Mouse (Mus musculus): ENCODE data around the gene Erc1. TPM values are rescaled to one million over a fixed set of nuclear protein-coding genes. Genes with fewer than 3 reads are reported as not detected.

Gene Erc1
- polyA plus RNA-seq, 1 experiment from 2014 or later, result 4.0 TPM

DNA sequence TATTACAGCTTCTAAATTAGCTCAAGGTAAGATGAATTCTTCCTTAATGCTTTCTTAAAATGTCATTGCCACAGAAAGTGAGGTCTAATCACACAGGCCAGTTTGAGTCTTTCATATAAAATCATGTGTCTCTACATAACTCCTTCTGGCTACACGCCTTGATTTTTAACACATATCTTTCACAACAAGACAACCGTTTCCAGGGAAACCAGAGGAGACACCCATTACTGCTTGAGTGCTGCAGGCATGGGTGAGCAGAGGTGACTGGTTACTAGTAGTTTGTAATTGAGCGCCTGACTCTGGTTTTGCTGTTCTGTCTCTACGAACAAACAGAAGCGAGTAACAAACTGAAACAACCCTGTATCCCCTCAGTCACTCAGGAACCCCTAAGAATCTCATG lies 51.7 kb downstream of the Erc1 start:
- ATAC-seq (no peak), DNase-seq (no peak)
- Histone ChIP-seq H3K9ac (replicated peaks) (no peak overlapping the region), H3K27ac (ENCODE audit: low read depth) (no peak overlapping the region), H3K36me3 (replicated peaks; ENCODE audit: insufficient read depth, low read length) (0 out of 2 replicates have a peak, but pooled peaks cover 3% of the 10 kb centered on the region), H3K4me1 (ENCODE audit: insufficient read depth) (no peaks in the 10 kb centered on the region), H3K4me3 (ENCODE audit: low read depth, low read length) (no peak overlapping the region), H3K27me3 (ENCODE audit: insufficient read depth, low read length) (no peaks in the 10 kb centered on the region), H3K4me2 (ENCODE audit: low read depth, low read length) (no peak overlapping the region), H3K9me3 (ENCODE audit: low read length) (no peaks in the 10 kb centered on the region)
- no peak for TF ChIP-seq EP300 (IDR thresholded peaks at IDR 0.05; ENCODE audit: low read depth)
- TF ChIP-seq CTCF (IDR thresholded peaks at IDR 0.05; ENCODE audit: low read depth), result no peak
- 79% methylated on average over 5 of the region's 5 CpGs for WGBS (ENCODE audit: insufficient replicate concordance)

- Histone ChIP-seq H3K4me1 (ENCODE audit: insufficient read depth) (no peaks in the 10 kb centered on the region), H3K36me3 (replicated peaks; ENCODE audit: insufficient read depth, low read length) (0 out of 2 replicates have a peak, but pooled peaks cover 3% of the 10 kb centered on the region), H3K27ac (ENCODE audit: low read depth) (no peak overlapping the region), H3K9ac (replicated peaks) (no peak overlapping the region), H3K4me2 (ENCODE audit: low read depth, low read length) (no peak overlapping the region), H3K4me3 (ENCODE audit: low read depth, low read length) (no peak overlapping the region), H3K27me3 (ENCODE audit: insufficient read depth, low read length) (no peaks in the 10 kb centered on the region), H3K9me3 (ENCODE audit: low read length) (no peaks in the 10 kb centered on the region)
- DNase-seq (peak; percentile 62), ATAC-seq (no peak)
- TF ChIP-seq CTCF (IDR thresholded peaks at IDR 0.05; ENCODE audit: low read depth), result peak; percentile 86
- TF ChIP-seq EP300 (IDR thresholded peaks at IDR 0.05; ENCODE audit: low read depth), result no peak
- 44% methylated on average over 2 of the region's 2 CpGs for WGBS (ENCODE audit: insufficient replicate concordance)
Measured at GRCm38 (mm10) chr6:119792562-119792961, 55.4 kb downstream of the Erc1 start.

DNA sequence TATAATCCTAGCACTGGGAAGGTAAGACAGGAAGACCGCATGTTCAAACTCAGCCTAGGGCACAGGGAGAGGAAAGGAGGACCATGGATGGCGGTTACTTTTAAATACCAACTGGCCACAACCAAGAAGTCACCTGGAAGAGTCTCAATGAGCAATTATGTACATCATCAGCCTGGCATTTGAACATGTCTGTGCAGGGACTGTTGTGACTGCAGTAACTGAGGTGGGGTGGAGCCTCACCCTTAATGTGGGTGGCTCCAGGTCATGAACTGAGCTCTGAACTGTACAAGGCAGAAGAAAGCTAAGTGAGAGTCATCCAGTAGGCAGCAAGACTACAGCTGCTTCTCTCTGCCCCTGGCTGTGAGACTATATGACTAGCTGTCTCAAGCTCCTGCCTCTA lies 65.6 kb downstream of the Erc1 start:
- TF ChIP-seq EP300 (IDR thresholded peaks at IDR 0.05; ENCODE audit: low read depth), result no peak
- TF ChIP-seq CTCF (IDR thresholded peaks at IDR 0.05; ENCODE audit: low read depth), result no peak
- Histone ChIP-seq H3K4me1 (ENCODE audit: insufficient read depth) (no peaks in the 10 kb centered on the region), H3K27me3 (ENCODE audit: insufficient read depth, low read length) (no peaks in the 10 kb centered on the region), H3K27ac (ENCODE audit: low read depth) (no peak overlapping the region), H3K9me3 (ENCODE audit: low read length) (no peaks in the 10 kb centered on the region), H3K9ac (replicated peaks) (no peak overlapping the region), H3K36me3 (replicated peaks; ENCODE audit: insufficient read depth, low read length) (no peaks in the 10 kb centered on the region), H3K4me2 (ENCODE audit: low read depth, low read length) (no peak overlapping the region), H3K4me3 (ENCODE audit: low read depth, low read length) (no peak overlapping the region)
- ATAC-seq (no peak), DNase-seq (no peak)
- WGBS (ENCODE audit: insufficient replicate concordance), result 80% methylated on average over 2 of the region's 2 CpGs

- TF ChIP-seq EP300 (IDR thresholded peaks at IDR 0.05; ENCODE audit: low read depth), result no peak
- no peak for TF ChIP-seq CTCF (IDR thresholded peaks at IDR 0.05; ENCODE audit: low read depth)
- ATAC-seq, result no peak
- 69% methylated on average over 3 of the region's 3 CpGs for WGBS (ENCODE audit: insufficient replicate concordance)
Measured at GRCm38 (mm10) chr6:119781109-119781508, 66.9 kb downstream of the Erc1 start.

GRCm38 (mm10) chr6:119768778-119769177 lies 79.2 kb downstream of the Erc1 start:
- no peak for TF ChIP-seq EP300 (IDR thresholded peaks at IDR 0.05; ENCODE audit: low read depth)
- TF ChIP-seq CTCF (IDR thresholded peaks at IDR 0.05; ENCODE audit: low read depth), result no peak
- DNase-seq (no peak), ATAC-seq (no peak)
- Histone ChIP-seq H3K27ac (ENCODE audit: low read depth) (no peak overlapping the region), H3K4me1 (ENCODE audit: insufficient read depth) (no peaks in the 10 kb centered on the region), H3K27me3 (ENCODE audit: insufficient read depth, low read length) (no peaks in the 10 kb centered on the region), H3K4me3 (ENCODE audit: low read depth, low read length) (no peak overlapping the region), H3K36me3 (replicated peaks; ENCODE audit: insufficient read depth, low read length) (no peaks in the 10 kb centered on the region), H3K9ac (replicated peaks) (no peak overlapping the region), H3K9me3 (ENCODE audit: low read length) (no peaks in the 10 kb centered on the region), H3K4me2 (ENCODE audit: low read depth, low read length) (no peak overlapping the region)
- WGBS (ENCODE audit: insufficient replicate concordance), result 52% methylated on average over 1 of the region's 1 CpGs

More at GRCm38 (mm10) chr6:119781109-119781508, 66.9 kb downstream of the Erc1 start:
- Histone ChIP-seq H3K9me3 (ENCODE audit: low read length) (no peaks in the 10 kb centered on the region), H3K36me3 (replicated peaks; ENCODE audit: insufficient read depth, low read length) (no peaks in the 10 kb centered on the region), H3K4me2 (ENCODE audit: low read depth, low read length) (no peak overlapping the region), H3K4me1 (ENCODE audit: insufficient read depth) (no peaks in the 10 kb centered on the region), H3K4me3 (ENCODE audit: low read depth, low read length) (no peak overlapping the region), H3K9ac (replicated peaks) (no peak overlapping the region), H3K27me3 (ENCODE audit: insufficient read depth, low read length) (no peaks in the 10 kb centered on the region), H3K27ac (ENCODE audit: low read depth) (no peak overlapping the region)
- no peak for DNase-seq

- ATAC-seq, result no peak
- Histone ChIP-seq H3K4me3 (ENCODE audit: low read depth, low read length) (no peak overlapping the region), H3K4me1 (ENCODE audit: insufficient read depth) (no peaks in the 10 kb centered on the region), H3K9ac (replicated peaks) (no peak overlapping the region), H3K27me3 (ENCODE audit: insufficient read depth, low read length) (no peaks in the 10 kb centered on the region), H3K4me2 (ENCODE audit: low read depth, low read length) (no peak overlapping the region), H3K27ac (ENCODE audit: low read depth) (no peak overlapping the region), H3K36me3 (replicated peaks; ENCODE audit: insufficient read depth, low read length) (no peaks in the 10 kb centered on the region), H3K9me3 (ENCODE audit: low read length) (no peaks in the 10 kb centered on the region)
- 84% methylated on average over 3 of the region's 3 CpGs for WGBS (ENCODE audit: insufficient replicate concordance)
- TF ChIP-seq EP300 (IDR thresholded peaks at IDR 0.05; ENCODE audit: low read depth) (no peak), CTCF (IDR thresholded peaks at IDR 0.05; ENCODE audit: low read depth) (no peak)
- no peak for DNase-seq
Measured at GRCm38 (mm10) chr6:119764355-119764754, 83.6 kb downstream of the Erc1 start.

GRCm38 (mm10) chr6:119759866-119760265 lies 88.1 kb downstream of the Erc1 start:
- Histone ChIP-seq H3K9ac (replicated peaks) (no peak overlapping the region), H3K27ac (ENCODE audit: low read depth) (no peak overlapping the region), H3K4me2 (ENCODE audit: low read depth, low read length) (no peak overlapping the region), H3K9me3 (ENCODE audit: low read length) (no peaks in the 10 kb centered on the region), H3K4me1 (ENCODE audit: insufficient read depth) (no peaks in the 10 kb centered on the region), H3K4me3 (ENCODE audit: low read depth, low read length) (no peak overlapping the region), H3K27me3 (ENCODE audit: insufficient read depth, low read length) (no peaks in the 10 kb centered on the region), H3K36me3 (replicated peaks; ENCODE audit: insufficient read depth, low read length) (no peaks in the 10 kb centered on the region)
- no peak for DNase-seq
- 52% methylated on average over 3 of the region's 3 CpGs for WGBS (ENCODE audit: insufficient replicate concordance)
- TF ChIP-seq CTCF (IDR thresholded peaks at IDR 0.05; ENCODE audit: low read depth), result no peak
- peak; percentile 25; the same call in 1 of the 2 replicates for TF ChIP-seq EP300 (IDR thresholded peaks at IDR 0.05; ENCODE audit: low read depth)
- ATAC-seq, result peak; percentile 98

Data from liver, postnatal 0 days (tissue).